Mouse (Mus musculus): ENCODE measurements at regions not wholly inside any gene's neighbourhood (a gene's known extent, or its start where the extent isn't known, plus 50 kb on each side); places are given as distances from the start of the nearest gene placed in this dataset.

DNA sequence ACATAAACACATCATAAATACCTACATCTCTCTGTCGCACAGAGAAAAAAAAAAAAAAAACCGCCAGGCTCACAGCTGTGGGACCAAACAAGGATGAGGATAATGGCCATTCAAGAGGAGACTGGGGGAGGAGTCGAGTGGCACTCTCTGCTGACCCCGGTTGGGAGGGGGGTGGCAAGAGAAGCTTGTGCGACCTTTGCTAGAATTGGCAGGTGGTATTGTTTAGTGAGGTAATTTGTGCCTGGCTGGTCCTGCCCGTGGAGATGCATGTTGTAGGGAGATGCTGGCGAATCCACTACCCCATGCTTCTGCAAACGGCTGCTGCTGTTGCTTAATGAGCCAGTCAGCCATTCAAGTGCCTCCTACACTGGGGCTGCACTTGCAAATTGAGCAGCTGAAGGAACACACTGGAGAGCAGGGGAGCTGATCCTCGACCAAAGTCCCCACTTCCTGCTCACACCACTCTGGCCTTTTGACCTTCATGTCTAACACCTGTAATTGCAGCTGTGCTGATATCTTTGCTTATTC is 66.5 kb upstream of the Lmo2 start:
- no peak overlapping the region for H3ac ChIP-seq (ENCODE audit: control insufficient read depth, insufficient read length)

DNA sequence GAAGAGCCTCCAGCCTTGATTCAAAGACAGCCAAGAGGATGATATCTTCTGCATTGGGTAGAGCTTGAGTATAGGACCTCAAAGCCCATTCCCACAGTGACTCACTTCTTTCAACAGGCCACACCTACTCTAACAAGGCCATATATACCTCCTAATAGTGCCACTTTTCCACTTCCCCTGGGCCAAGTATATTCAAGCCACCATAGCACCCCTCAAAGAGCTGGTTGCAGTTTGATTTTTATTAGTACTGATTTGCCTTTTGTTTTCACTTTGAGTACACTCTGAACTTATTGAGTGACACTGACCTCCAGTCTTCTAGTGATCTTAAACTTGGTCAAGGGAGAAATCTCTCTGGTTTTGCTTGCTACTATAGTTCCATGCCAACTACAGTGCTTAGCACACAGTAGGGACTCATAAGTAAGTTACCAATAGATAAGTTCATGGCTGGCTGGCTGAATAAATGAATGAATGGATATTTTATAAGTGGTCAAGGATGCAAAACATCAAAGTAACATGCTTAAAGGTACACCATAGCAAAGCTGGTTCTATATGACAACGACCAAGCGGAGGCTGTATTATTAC is 64.5 kb upstream of the Lmo2 start:
- TF ChIP-seq E2F4 (IDR thresholded peaks at IDR 0.05; ENCODE audit: insufficient read depth) (no peak), REST (IDR thresholded peaks at IDR 0.05; ENCODE audit: insufficient read depth, insufficient read length) (no peak), CEBPB (IDR thresholded peaks at IDR 0.05; ENCODE audit: insufficient read depth, poor library complexity, severe bottlenecking) (no peak), TCF12 (IDR thresholded peaks at IDR 0.05; ENCODE audit: insufficient read depth, poor library complexity, severe bottlenecking) (no peak), USF1 (IDR thresholded peaks at IDR 0.05; ENCODE audit: low read depth) (no peak)
- H3K4me3 ChIP-seq, result no peak overlapping the region
- H3K4me2 ChIP-seq (ENCODE audit: low read depth), result no peak overlapping the region
- no peaks in the 10 kb centered on the region for H3K79me2 ChIP-seq (ENCODE audit: control insufficient read depth, insufficient read depth)
- H3K36me3 ChIP-seq (ENCODE audit: control insufficient read depth, insufficient read depth), result no peaks in the 10 kb centered on the region
- no peak overlapping the region for H3ac ChIP-seq (ENCODE audit: control insufficient read depth, insufficient read length)
- H3K27me3 ChIP-seq (ENCODE audit: control insufficient read depth, insufficient read depth, insufficient read length), result peaks cover 31% of the 10 kb centered on the region

More for the DNA sequence above, 66.5 kb upstream of the Lmo2 start:
- H3K79me2 ChIP-seq (ENCODE audit: control insufficient read depth, insufficient read depth), result no peaks in the 10 kb centered on the region
- no peaks in the 10 kb centered on the region for H3K36me3 ChIP-seq (ENCODE audit: control insufficient read depth, insufficient read depth)
- TF ChIP-seq MYOG (IDR thresholded peaks at IDR 0.05; ENCODE audit: control insufficient read depth in 1 of 3, insufficient read depth in 1 of 3, insufficient read length in 2 of 3, low read depth in 2 of 3), result no peak
- TF ChIP-seq SRF (IDR thresholded peaks at IDR 0.05; ENCODE audit: control insufficient read depth, insufficient read length, low read depth), result no peak
- no peak for TF ChIP-seq TCF3 (IDR thresholded peaks at IDR 0.05; ENCODE audit: insufficient read length, low read depth)
- TF ChIP-seq CEBPB (IDR thresholded peaks at IDR 0.05; ENCODE audit: insufficient read depth, poor library complexity, severe bottlenecking), result no peak
- no peak for TF ChIP-seq MAX (IDR thresholded peaks at IDR 0.05; ENCODE audit: low read depth)
- TF ChIP-seq USF1 (IDR thresholded peaks at IDR 0.05; ENCODE audit: low read depth), result no peak
- no peak for TF ChIP-seq E2F4 (IDR thresholded peaks at IDR 0.05; ENCODE audit: insufficient read depth)
- no peak for TF ChIP-seq TCF12 (IDR thresholded peaks at IDR 0.05; ENCODE audit: insufficient read depth, poor library complexity, severe bottlenecking)
- TF ChIP-seq POLR2A (IDR thresholded peaks at IDR 0.05; ENCODE audit: insufficient read length, low read depth), result no peak
- no peak for TF ChIP-seq POLR2AphosphoS2 (IDR thresholded peaks at IDR 0.05; ENCODE audit: insufficient read length, low read depth)
- TF ChIP-seq MYOD1 (IDR thresholded peaks at IDR 0.05; ENCODE audit: control insufficient read depth in 1 of 3, insufficient read length in 2 of 3, low read depth in 2 of 3), result no peak
- no peak overlapping the region for H3K4me2 ChIP-seq (ENCODE audit: low read depth)
- peaks cover 24% of the 10 kb centered on the region for H3K27me3 ChIP-seq (ENCODE audit: control insufficient read depth, insufficient read depth, insufficient read length)
- no peak overlapping the region for H3K4me3 ChIP-seq

DNA sequence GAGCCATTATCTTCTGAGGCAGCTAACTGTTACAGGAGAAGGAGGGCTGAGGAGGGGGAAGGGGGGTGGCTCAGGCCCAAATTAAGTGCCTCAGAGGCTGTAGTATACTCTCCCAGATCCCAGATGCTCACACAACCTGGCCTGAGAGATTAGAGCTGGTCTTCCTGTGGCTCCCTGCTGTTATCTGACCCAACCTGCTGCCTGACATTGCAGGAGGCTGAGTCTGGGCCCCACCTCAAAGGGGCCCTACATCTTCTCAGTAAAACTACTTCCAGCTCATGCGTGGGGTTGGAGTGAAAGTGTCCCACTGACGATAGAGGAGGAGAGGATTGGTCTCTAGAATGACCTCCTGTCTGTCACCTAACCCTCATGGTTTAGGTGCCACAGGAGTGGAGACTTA is 64.0 kb upstream of the Lmo2 start:
- Histone ChIP-seq H3K4me3 (no peak overlapping the region), H3ac (ENCODE audit: control insufficient read depth, insufficient read length) (no peak overlapping the region), H3K27me3 (ENCODE audit: control insufficient read depth, insufficient read depth, insufficient read length) (peaks cover 27% of the 10 kb centered on the region), H3K4me2 (ENCODE audit: low read depth) (no peak overlapping the region), H3K79me2 (ENCODE audit: control insufficient read depth, insufficient read depth) (no peaks in the 10 kb centered on the region), H3K36me3 (ENCODE audit: control insufficient read depth, insufficient read depth) (no peaks in the 10 kb centered on the region)
- no peak for TF ChIP-seq SRF (IDR thresholded peaks at IDR 0.05; ENCODE audit: control insufficient read depth, insufficient read length, low read depth)
- TF ChIP-seq TCF3 (IDR thresholded peaks at IDR 0.05; ENCODE audit: insufficient read length, low read depth), result no peak
- TF ChIP-seq POLR2A (IDR thresholded peaks at IDR 0.05; ENCODE audit: insufficient read length, low read depth), result no peak
- TF ChIP-seq MYOD1 (IDR thresholded peaks at IDR 0.05; ENCODE audit: control insufficient read depth in 1 of 3, insufficient read length in 2 of 3, low read depth in 2 of 3), result no peak
- no peak for TF ChIP-seq POLR2AphosphoS2 (IDR thresholded peaks at IDR 0.05; ENCODE audit: insufficient read length, low read depth)
- no peak for TF ChIP-seq CEBPB (IDR thresholded peaks at IDR 0.05; ENCODE audit: insufficient read depth, poor library complexity, severe bottlenecking)
- TF ChIP-seq MYOG (IDR thresholded peaks at IDR 0.05; ENCODE audit: control insufficient read depth in 1 of 3, insufficient read depth in 1 of 3, insufficient read length in 2 of 3, low read depth in 2 of 3), result no peak

DNA sequence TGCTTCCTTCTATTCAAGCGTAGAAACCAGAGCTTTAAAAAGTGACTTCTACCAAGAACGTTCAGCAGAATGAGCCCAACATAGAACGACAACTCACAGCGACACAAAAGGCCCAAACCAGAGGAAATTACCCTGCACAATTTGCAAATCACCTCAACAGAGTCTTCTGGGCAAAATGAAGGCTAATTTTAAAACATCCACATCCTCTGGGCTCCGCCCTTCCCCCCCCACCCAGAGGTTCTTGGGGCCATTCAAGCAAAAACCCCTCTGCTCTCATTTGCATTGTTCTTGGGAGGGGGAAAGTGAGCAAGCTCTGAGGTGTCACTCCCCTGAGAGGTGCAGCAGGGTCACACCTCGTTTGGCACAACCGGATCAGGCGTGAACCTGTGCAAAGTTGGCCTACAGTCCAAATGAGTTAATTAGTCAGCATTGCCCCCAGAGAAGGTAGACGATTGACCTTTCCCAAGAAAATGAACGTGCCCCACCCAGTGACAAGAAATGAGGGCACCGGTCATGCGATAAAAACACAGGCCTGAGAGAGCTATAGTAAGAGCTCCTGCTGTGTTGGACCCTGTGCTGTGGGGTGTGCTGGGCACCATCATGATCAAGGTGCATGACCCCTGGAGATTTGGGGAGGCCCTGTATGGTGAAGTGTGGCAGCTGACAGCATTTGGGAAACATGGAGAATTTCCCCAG is 62.7 kb upstream of the Lmo2 start:
- no peaks in the 10 kb centered on the region for H3K36me3 ChIP-seq (ENCODE audit: control insufficient read depth, insufficient read depth)
- H3ac ChIP-seq (ENCODE audit: control insufficient read depth, insufficient read length), result no peak overlapping the region
- H3K27me3 ChIP-seq (ENCODE audit: control insufficient read depth, insufficient read depth, insufficient read length), result peaks cover 30% of the 10 kb centered on the region
- no peak overlapping the region for H3K4me3 ChIP-seq
- TF ChIP-seq POLR2A (IDR thresholded peaks at IDR 0.05; ENCODE audit: insufficient read length, low read depth) (no peak), TCF3 (IDR thresholded peaks at IDR 0.05; ENCODE audit: insufficient read length, low read depth) (no peak), MAX (IDR thresholded peaks at IDR 0.05; ENCODE audit: low read depth) (no peak), MYOD1 (IDR thresholded peaks at IDR 0.05; ENCODE audit: control insufficient read depth in 1 of 3, insufficient read length in 2 of 3, low read depth in 2 of 3) (no peak), POLR2AphosphoS2 (IDR thresholded peaks at IDR 0.05; ENCODE audit: insufficient read length, low read depth) (no peak), USF1 (IDR thresholded peaks at IDR 0.05; ENCODE audit: low read depth) (no peak), SRF (IDR thresholded peaks at IDR 0.05; ENCODE audit: control insufficient read depth, insufficient read length, low read depth) (no peak), TCF12 (IDR thresholded peaks at IDR 0.05; ENCODE audit: insufficient read depth, poor library complexity, severe bottlenecking) (no peak), CEBPB (IDR thresholded peaks at IDR 0.05; ENCODE audit: insufficient read depth, poor library complexity, severe bottlenecking) (no peak), REST (IDR thresholded peaks at IDR 0.05; ENCODE audit: insufficient read depth, insufficient read length) (no peak), MYOG (IDR thresholded peaks at IDR 0.05; ENCODE audit: control insufficient read depth in 1 of 3, insufficient read depth in 1 of 3, insufficient read length in 2 of 3, low read depth in 2 of 3) (no peak), E2F4 (IDR thresholded peaks at IDR 0.05; ENCODE audit: insufficient read depth) (no peak)
- H3K79me2 ChIP-seq (ENCODE audit: control insufficient read depth, insufficient read depth), result no peaks in the 10 kb centered on the region
- no peak overlapping the region for H3K4me2 ChIP-seq (ENCODE audit: low read depth)

Data from myocyte (in vitro differentiated cells).